Mouse (Mus musculus) neural tube, embryonic 12.5 days (tissue): ENCODE results near the gene Relb. TPM values are rescaled to one million over a fixed set of nuclear protein-coding genes. Genes with fewer than 3 reads are reported as not detected.

Experiments used
- ATAC-seq: fragments of 200-750 bp; cut with Nextera tagmentation; 2 replicates; pipeline ENCODE4 v1.8.0; 2017; ENCODE audit warnings: low read depth, mild to moderate bottlenecking, moderate TSS enrichment, moderate library complexity; ENCODE audit not compliant: low FRiP score
- H3K27ac ChIP-seq: fragments of 300-500 bp; sonication (generic); 2 replicates; pipeline ENCODE4 v1.5.1; 2016
- H3K27me3 ChIP-seq: fragments of 300-500 bp; sonication (generic); replicated peaks from 2 replicates; pipeline ENCODE4 v1.6.1; 2016; ENCODE audit warnings: mild to moderate bottlenecking
- H3K36me3 ChIP-seq: fragments of 300-500 bp; sonication (generic); 2 replicates; pipeline ENCODE4 v1.6.1; 2016; ENCODE audit warnings: mild to moderate bottlenecking
- H3K4me1 ChIP-seq: fragments of 300-500 bp; sonication (generic); 2 replicates; pipeline ENCODE4 v1.6.1; 2016
- H3K4me2 ChIP-seq: fragments of 300-500 bp; sonication (generic); replicated peaks from 2 replicates; pipeline ENCODE4 v1.6.1; 2016; ENCODE audit warnings: mild to moderate bottlenecking
- H3K4me3 ChIP-seq: fragments of 300-500 bp; sonication (generic); 2 replicates; pipeline ENCODE4 v1.5.1; 2016
- H3K9ac ChIP-seq: fragments of 300-500 bp; sonication (generic); 2 replicates; pipeline ENCODE4 v1.6.1; 2016; ENCODE audit warnings: mild to moderate bottlenecking
- H3K9me3 ChIP-seq: fragments of 300-500 bp; sonication (generic); 2 replicates; pipeline ENCODE4 v1.6.1; 2016; ENCODE audit warnings: mild to moderate bottlenecking
- WGBS: fragments of 180-500 bp; shearing (Covaris S2); methylation state at CpG from one replicate; pipeline ENCODE4 v1.1.7; 2016; 5-methylcytosine and 5-hydroxymethylcytosine counted together
- polyA plus RNA-seq: library from polyadenylated mRNA; unstranded; fragments of >200 nt; fragmentation: Nextera tagmentation; extraction: Ambion mirVana; gene quantifications from 2 replicates; pipeline ENCODE4 v1.2.1, GENCODE M21; 2016

Relb gene
- polyA plus RNA-seq, 1 experiment from 2014 or later: 5.8 TPM

GRCm38 (mm10) chr7:19664455-19664954 lies 35.3 kb upstream of the Relb start:
- 0 out of 2 replicates have a peak overlapping the region, but pooled peaks have one; percentile 23 for H3K27ac ChIP-seq
- WGBS: under 1% methylated on average over 37 of the region's 37 CpGs

GRCm38 (mm10) chr7:19663940-19664339 lies 34.7 kb upstream of the Relb start:
- Histone ChIP-seq H3K27me3 (no peaks in the 10 kb centered on the region), H3K9ac (peak overlapping the region; percentile 94), H3K36me3 (peaks cover 8% of the 10 kb centered on the region), H3K4me1 (peaks cover 20% of the 10 kb centered on the region), H3K27ac (no peak overlapping the region), H3K4me2 (peak overlapping the region; percentile 71), H3K4me3 (peak overlapping the region; percentile 95), H3K9me3 (no peaks in the 10 kb centered on the region)
- 15% methylated on average over 8 of the region's 8 CpGs for WGBS
- no peak for ATAC-seq

More at GRCm38 (mm10) chr7:19664455-19664954, 35.3 kb upstream of the Relb start:
- peak overlapping the region; percentile 71 for H3K4me2 ChIP-seq
- no peaks in the 10 kb centered on the region for H3K9me3 ChIP-seq
- peaks cover 8% of the 10 kb centered on the region for H3K36me3 ChIP-seq
- peak overlapping the region; percentile 95 for H3K4me3 ChIP-seq
- peak; percentile 55 for ATAC-seq
- H3K4me1 ChIP-seq: peaks cover 23% of the 10 kb centered on the region
- no peaks in the 10 kb centered on the region for H3K27me3 ChIP-seq
- H3K9ac ChIP-seq: peak overlapping the region; percentile 94

GRCm38 (mm10) chr7:19652614-19653013 lies 23.4 kb upstream of the Relb start:
- Histone ChIP-seq H3K4me3 (no peak overlapping the region), H3K4me1 (no peaks in the 10 kb centered on the region), H3K27me3 (no peaks in the 10 kb centered on the region), H3K9me3 (no peaks in the 10 kb centered on the region), H3K27ac (no peak overlapping the region), H3K36me3 (peaks cover 72% of the 10 kb centered on the region), H3K4me2 (no peak overlapping the region), H3K9ac (no peak overlapping the region)
- no peak for ATAC-seq
- 94% methylated on average over 2 of the region's 2 CpGs for WGBS

GRCm38 (mm10) chr7:19651063-19651786 lies 22.0 kb upstream of the Relb start:
- 96% methylated on average over 6 of the region's 6 CpGs for WGBS
- H3K4me2 ChIP-seq: no peak overlapping the region
- no peak for ATAC-seq
- peaks cover 82% of the 10 kb centered on the region for H3K36me3 ChIP-seq
- H3K27me3 ChIP-seq: no peaks in the 10 kb centered on the region
- no peaks in the 10 kb centered on the region for H3K4me1 ChIP-seq
- H3K9ac ChIP-seq: no peak overlapping the region
- H3K27ac ChIP-seq: no peak overlapping the region
- no peak overlapping the region for H3K4me3 ChIP-seq
- H3K9me3 ChIP-seq: no peaks in the 10 kb centered on the region

GRCm38 (mm10) chr7:19641223-19641622 lies 12.0 kb upstream of the Relb start:
- Histone ChIP-seq H3K27me3 (no peaks in the 10 kb centered on the region), H3K4me1 (no peaks in the 10 kb centered on the region), H3K9ac (no peak overlapping the region), H3K4me2 (no peak overlapping the region), H3K9me3 (no peaks in the 10 kb centered on the region), H3K27ac (no peak overlapping the region), H3K36me3 (peaks cover 98% of the 10 kb centered on the region), H3K4me3 (no peak overlapping the region)
- ATAC-seq: no peak
- WGBS: 94% methylated on average over 4 of the region's 4 CpGs

- 86% methylated on average over 11 of the region's 11 CpGs for WGBS
- no peak overlapping the region for H3K27ac ChIP-seq
These were observed 6.0 kb upstream of the Relb start for GRCm38 (mm10) chr7:19635074-19635827.

GRCm38 (mm10) chr7:19634591-19634990 lies 5.4 kb upstream of the Relb start:
- H3K27ac ChIP-seq: no peak overlapping the region
- no peak overlapping the region for H3K9ac ChIP-seq
- peaks cover 76% of the 10 kb centered on the region for H3K36me3 ChIP-seq
- H3K27me3 ChIP-seq: no peaks in the 10 kb centered on the region
- no peaks in the 10 kb centered on the region; the same call in 1 of the 2 replicates for H3K4me1 ChIP-seq
- no peak for ATAC-seq
- no peak overlapping the region for H3K4me3 ChIP-seq
- no peaks in the 10 kb centered on the region for H3K9me3 ChIP-seq
- H3K4me2 ChIP-seq: no peak overlapping the region
- WGBS: 98% methylated on average over 2 of the region's 2 CpGs

More at GRCm38 (mm10) chr7:19635074-19635827, 6.0 kb upstream of the Relb start:
- Histone ChIP-seq H3K36me3 (peaks cover 83% of the 10 kb centered on the region), H3K4me2 (no peak overlapping the region), H3K27me3 (no peaks in the 10 kb centered on the region), H3K9me3 (no peaks in the 10 kb centered on the region), H3K4me1 (no peaks in the 10 kb centered on the region), H3K4me3 (no peak overlapping the region), H3K9ac (no peak overlapping the region)
- ATAC-seq: no peak

- no peaks in the 10 kb centered on the region for H3K9me3 ChIP-seq
- H3K4me1 ChIP-seq: no peaks in the 10 kb centered on the region; the same call in 1 of the 2 replicates
- H3K36me3 ChIP-seq: peaks cover 70% of the 10 kb centered on the region
- no peak overlapping the region for H3K4me2 ChIP-seq
- no peak overlapping the region for H3K4me3 ChIP-seq
- no peaks in the 10 kb centered on the region for H3K27me3 ChIP-seq
- no peak overlapping the region for H3K9ac ChIP-seq
- H3K27ac ChIP-seq: no peak overlapping the region
- WGBS: 96% methylated on average over 15 of the region's 15 CpGs
- ATAC-seq: no peak
These were observed 4.6 kb upstream of the Relb start for GRCm38 (mm10) chr7:19633855-19634254.

- H3K9ac ChIP-seq: no peak overlapping the region
- 92% methylated on average over 17 of the region's 17 CpGs for WGBS
- H3K4me1 ChIP-seq: no peaks in the 10 kb centered on the region; the same call in 1 of the 2 replicates
- no peak for ATAC-seq
- no peak overlapping the region for H3K27ac ChIP-seq
- no peak overlapping the region for H3K4me3 ChIP-seq
- no peaks in the 10 kb centered on the region for H3K27me3 ChIP-seq
- H3K36me3 ChIP-seq: peaks cover 63% of the 10 kb centered on the region
- H3K9me3 ChIP-seq: no peaks in the 10 kb centered on the region
- H3K4me2 ChIP-seq: no peak overlapping the region
These were observed 4.0 kb upstream of the Relb start for GRCm38 (mm10) chr7:19633197-19633596.

GRCm38 (mm10) chr7:19632720-19633119 lies 3.5 kb upstream of the Relb start:
- Histone ChIP-seq H3K27ac (no peak overlapping the region), H3K36me3 (peaks cover 58% of the 10 kb centered on the region), H3K9ac (no peak overlapping the region), H3K27me3 (no peaks in the 10 kb centered on the region), H3K4me1 (no peaks in the 10 kb centered on the region; the same call in 1 of the 2 replicates), H3K4me2 (no peak overlapping the region), H3K9me3 (no peaks in the 10 kb centered on the region), H3K4me3 (no peak overlapping the region)
- ATAC-seq: no peak

GRCm38 (mm10) chr7:19632275-19632674 lies 3.0 kb upstream of the Relb start:
- Histone ChIP-seq H3K36me3 (peaks cover 54% of the 10 kb centered on the region), H3K4me1 (no peaks in the 10 kb centered on the region; the same call in 1 of the 2 replicates), H3K4me3 (no peak overlapping the region), H3K9me3 (no peaks in the 10 kb centered on the region), H3K9ac (no peak overlapping the region), H3K27ac (no peak overlapping the region), H3K27me3 (no peaks in the 10 kb centered on the region), H3K4me2 (no peak overlapping the region)
- ATAC-seq: no peak
